Mouse (Mus musculus) adrenal gland, adult 18-20 months (tissue): Measurements from ENCODE around the gene Tbx1. TPM values are rescaled to one million over a fixed set of nuclear protein-coding genes. Genes with fewer than 3 reads are reported as not detected.

Experiments used
- DNase-seq, 2 experiments: peaks; one replicate each; pipeline ENCODE4 v3.0.0; 2021 to 2022; ENCODE audit warnings: low spot score in 2 of 2
- total RNA-seq, 2 experiments: library from RNA; stranded (reverse); gene quantifications; 1 replicate in 1 of 2; 2 replicates in 1 of 2; pipeline ENCODE4 v1.2.3; 2021

The Tbx1 gene
- total RNA-seq, 2 experiments from 2014 or later, result 0.22 TPM; not detected in 1

- DNase-seq, result no peak
These were observed 32.7 kb upstream of the Tbx1 start for GRCm38 (mm10) chr16:18622916-18623750.

- no peak for DNase-seq
These were observed 31.5 kb upstream of the Tbx1 start, which contains the start of gene Gp1bb for GRCm38 (mm10) chr16:18622019-18622418. Gene Gp1bb (minus strand): TSS chr16:18622403.

GRCm38 (mm10) chr16:18621362-18622001, 31.0 kb upstream of the Tbx1 start:
- no peak for DNase-seq

- DNase-seq, result no peak
These were observed 30.3 kb upstream of the Tbx1 start for GRCm38 (mm10) chr16:18620601-18621361.

- DNase-seq, result no peak
These were observed 29.7 kb upstream of the Tbx1 start for GRCm38 (mm10) chr16:18620201-18620600.

- no peak for DNase-seq
These were observed 28.6 kb upstream of the Tbx1 start for GRCm38 (mm10) chr16:18619110-18619509.

GRCm38 (mm10) chr16:18618297-18618696, 27.8 kb upstream of the Tbx1 start:
- no peak for DNase-seq

GRCm38 (mm10) chr16:18617370-18618065, 27.0 kb upstream of the Tbx1 start:
- DNase-seq, result peak; percentile 88 to 90

- no peak for DNase-seq
These were observed 22.8 kb upstream of the Tbx1 start for GRCm38 (mm10) chr16:18613301-18613700.

- DNase-seq, result no peak
These were observed 21.3 kb upstream of the Tbx1 start for GRCm38 (mm10) chr16:18611752-18612151.

- no peak for DNase-seq
These were observed 18.6 kb upstream of the Tbx1 start for GRCm38 (mm10) chr16:18609099-18609498.

- no peak for DNase-seq
These were observed 17.8 kb upstream of the Tbx1 start for GRCm38 (mm10) chr16:18608226-18608625.

- no peak for DNase-seq
These were observed 15.2 kb upstream of the Tbx1 start for GRCm38 (mm10) chr16:18605705-18606104.

- DNase-seq, result no peak
These were observed 13.8 kb upstream of the Tbx1 start for GRCm38 (mm10) chr16:18604267-18604701.

GRCm38 (mm10) chr16:18601447-18601846, 11.0 kb upstream of the Tbx1 start:
- DNase-seq, result no peak

GRCm38 (mm10) chr16:18598006-18598405, 7.5 kb upstream of the Tbx1 start:
- no peak for DNase-seq

- DNase-seq, result no peak
These were observed 5.8 kb upstream of the Tbx1 start for GRCm38 (mm10) chr16:18596255-18596654.

- no peak for DNase-seq
These were observed 3.5 kb upstream of the Tbx1 start for GRCm38 (mm10) chr16:18593930-18594329.

- DNase-seq, result no peak
These were observed 862 bp upstream of the Tbx1 start for GRCm38 (mm10) chr16:18591047-18592018.
